ENCODE assay signal across 12 mouse cellular contexts in the genomic region with DNA sequence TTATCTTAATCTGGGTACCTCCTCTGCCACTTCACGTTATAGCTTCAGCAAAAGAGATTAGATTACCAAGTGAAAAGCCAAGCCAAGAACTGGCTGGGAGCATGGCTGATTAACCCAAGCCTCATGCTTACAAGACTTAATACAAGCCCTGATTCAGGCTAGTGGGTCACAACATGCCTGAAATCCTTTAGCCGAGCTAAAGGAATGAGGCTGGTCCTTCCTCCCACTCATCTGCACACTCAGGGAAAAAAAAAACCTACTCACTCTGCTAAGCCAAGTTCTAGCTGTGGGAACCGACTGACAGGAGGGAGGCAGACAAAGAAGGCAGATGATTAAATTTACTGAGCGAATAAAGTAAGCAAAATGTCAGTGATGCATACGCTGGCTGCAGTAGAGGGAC.
DNase-seq lines count a peak whose midpoint lies in the region; ATAC-seq and TF ChIP-seq lines count a peak whose summit lies in the region.
"Had no signal": no experiment of that assay in that cellular context is flagged by ENCODE, and none has a peak within 500 bp of the region (broad histone marks: within the 10 kb centered on the region; RNA-seq: fewer than 3 reads in every experiment).

No protein-coding gene starts in this region.

- TF ChIP-seq CTCF in liver, postnatal 0 days (IDR thresholded peaks at IDR 0.05; ENCODE audit: low read depth), result no peak

- H3K36me3 ChIP-seq in heart, embryonic 13.5 days, result peaks cover 6% of the 10 kb centered on the region
- no peaks in the 10 kb centered on the region for H3K36me3 ChIP-seq in liver, postnatal 0 days (replicated peaks; ENCODE audit: insufficient read depth, low read length)
- H3K36me3 ChIP-seq in myocyte (ENCODE audit: control insufficient read depth, insufficient read depth), result no peaks in the 10 kb centered on the region

- no peak for TF ChIP-seq POLR2A in myocyte (IDR thresholded peaks at IDR 0.05; ENCODE audit: insufficient read length, low read depth)

- no peak overlapping the region for H3ac ChIP-seq in myocyte (ENCODE audit: control insufficient read depth, insufficient read length)

- intact Hi-C loops in heart, postnatal 36 days (cut with DNase I), result loop anchor here (5.0 kb wide), 2 partner anchors 50 to 65 kb away; a partner anchor contains a TSS
- intact Hi-C loops in left cerebral cortex, postnatal 10 days (cut with DNase I), result no loop called here

- H3K9ac ChIP-seq in heart, embryonic 13.5 days, result peak overlapping the region; percentile 30; the same call in 1 of the 2 replicates
- H3K9ac ChIP-seq in liver, postnatal 0 days (replicated peaks), result no peak overlapping the region
- H3K9ac ChIP-seq: forebrain, embryonic 12.5 days had no signal

- H3K4me1 ChIP-seq in heart, embryonic 13.5 days, result peaks cover 95% of the 10 kb centered on the region
- peaks cover 30% of the 10 kb centered on the region for H3K4me1 ChIP-seq in liver, postnatal 0 days (ENCODE audit: insufficient read depth)

- DNase-seq in heart, postnatal 36 days, result no peak
- DNase-seq in liver, postnatal 0 days, result no peak
- no peak for DNase-seq in liver
- DNase-seq in brain, adult 2 months (ENCODE audit: low read depth, low spot score), result peak; percentile 73
- no peak for DNase-seq in left cerebral cortex, postnatal 10 days (ENCODE audit: extremely low spot score in 1 of 2, low spot score in 2 of 2)
- no peak for DNase-seq in gastrocnemius, adult 8-10 months (ENCODE audit: low spot score in 2 of 2)
- DNase-seq: adrenal gland, postnatal 10 days; cerebellum, adult 9-10 months; kidney, adult 11 months had no signal

- H3K9me3 ChIP-seq in heart, embryonic 13.5 days, result no peaks in the 10 kb centered on the region
- no peaks in the 10 kb centered on the region for H3K9me3 ChIP-seq in liver, postnatal 0 days (ENCODE audit: low read length)
- H3K9me3 ChIP-seq: forebrain, embryonic 12.5 days had no signal

- ATAC-seq in heart, embryonic 13.5 days (ENCODE audit: extremely low read depth, insufficient number of reproducible peaks, low FRiP score, low TSS enrichment), result no peak
- ATAC-seq in liver, postnatal 0 days, result no peak

- no peak for TF ChIP-seq EP300 in liver, postnatal 0 days (IDR thresholded peaks at IDR 0.05; ENCODE audit: low read depth)

- H3K4me3 ChIP-seq in heart, embryonic 13.5 days, result no peak overlapping the region
- no peak overlapping the region for H3K4me3 ChIP-seq in liver, postnatal 0 days (ENCODE audit: low read depth, low read length)
- H3K4me3 ChIP-seq in myocyte, result no peak overlapping the region
- H3K4me3 ChIP-seq: forebrain, embryonic 12.5 days had no signal

- H3K27me3 ChIP-seq in heart, embryonic 13.5 days (replicated peaks), result no peaks in the 10 kb centered on the region
- no peaks in the 10 kb centered on the region for H3K27me3 ChIP-seq in liver, postnatal 0 days (ENCODE audit: insufficient read depth, low read length)
- no peaks in the 10 kb centered on the region for H3K27me3 ChIP-seq in myocyte (ENCODE audit: control insufficient read depth, insufficient read depth, insufficient read length)
- H3K27me3 ChIP-seq: forebrain, embryonic 12.5 days had no signal

- H3K79me2 ChIP-seq in myocyte (ENCODE audit: control insufficient read depth, insufficient read depth), result peaks cover 67% of the 10 kb centered on the region

- H3K27ac ChIP-seq in heart, embryonic 13.5 days (replicated peaks), result peak overlapping the region; percentile 78
- H3K27ac ChIP-seq in liver, postnatal 0 days (ENCODE audit: low read depth), result peak overlapping the region; percentile 85
- H3K27ac ChIP-seq: forebrain, embryonic 12.5 days had no signal

- no peak overlapping the region for H3K4me2 ChIP-seq in heart, embryonic 13.5 days
- H3K4me2 ChIP-seq in liver, postnatal 0 days (ENCODE audit: low read depth, low read length), result peak overlapping the region; percentile 34; the same call in 1 of the 2 replicates
- peak overlapping the region; percentile 49 for H3K4me2 ChIP-seq in myocyte (ENCODE audit: low read depth)
- H3K4me2 ChIP-seq: forebrain, embryonic 12.5 days had no signal

- WGBS in heart, embryonic 13.5 days, result 40% methylated on average over 5 of the region's 5 CpGs
- WGBS in liver, postnatal 0 days (ENCODE audit: insufficient replicate concordance), result 55% methylated on average over 5 of the region's 5 CpGs

TF ChIP-seq in myocyte, 11 proteins besides CTCF, POLR2A, EP300 and RAD21:
- TF ChIP-seq MAX (IDR thresholded peaks at IDR 0.05; ENCODE audit: low read depth), result no peak
- TF ChIP-seq TCF12 (IDR thresholded peaks at IDR 0.05; ENCODE audit: insufficient read depth, poor library complexity, severe bottlenecking), result no peak
- TF ChIP-seq E2F4 (IDR thresholded peaks at IDR 0.05; ENCODE audit: insufficient read depth), result no peak
- TF ChIP-seq TCF3 (IDR thresholded peaks at IDR 0.05; ENCODE audit: insufficient read length, low read depth), result no peak
